Mouse (Mus musculus) cerebellum, adult 2 months (tissue): ENCODE measurements around the gene Kdm4b.

ENCODE experiments used
- CTCF ChIP-seq: fragments of 200-500 bp; IDR thresholded peaks from 2 replicates; pipeline ENCODE4 v1.5.1; 2011; ENCODE audit warnings: low read depth, mild to moderate bottlenecking, control low read depth, low read length, moderate library complexity, borderline replicate concordance; ENCODE audit not compliant: insufficient read depth
- POLR2A ChIP-seq: fragments of 200-500 bp; IDR thresholded peaks from 2 replicates; pipeline ENCODE4 v1.6.1; 2011; ENCODE audit warnings: low read length, control low read depth, borderline replicate concordance; ENCODE audit not compliant: insufficient read depth

DNA sequence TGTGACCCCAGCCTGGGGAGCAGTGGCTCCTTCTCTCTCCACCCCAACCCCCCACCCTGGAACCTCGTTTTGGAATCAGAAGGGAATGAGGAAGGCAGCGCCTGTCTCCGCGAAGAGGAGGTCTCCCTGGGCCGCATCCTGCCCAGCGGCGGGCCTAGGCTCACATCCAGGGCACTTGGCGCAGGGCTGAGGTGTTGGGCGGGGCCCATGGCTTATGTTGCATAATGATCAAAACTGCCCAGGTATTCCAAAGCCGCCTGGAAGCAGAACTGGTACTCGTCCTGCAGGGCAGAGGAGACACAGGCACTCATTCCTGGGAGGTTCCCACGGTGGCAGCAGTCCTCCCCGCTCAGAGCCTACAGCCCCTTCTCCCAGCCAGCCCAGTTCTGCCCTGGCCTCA lies 87.3 kb downstream of the Kdm4b start:
- TF ChIP-seq CTCF (no peak), POLR2A (no peak)
